Mouse (Mus musculus) CH12.LX (cell line): ENCODE data around the gene Pex3. TPM values are rescaled to one million over a fixed set of nuclear protein-coding genes. Genes with fewer than 3 reads are reported as not detected.

Experiments used
- DNase-seq: peaks from one replicate; pipeline ENCODE4 v3.0.0-alpha.2; 2013; ENCODE audit errors: extremely low read depth
- H3K27ac ChIP-seq: 2 replicates; pipeline ENCODE4 v1.5.1; 2012; ENCODE audit warnings: low read depth, mild to moderate bottlenecking, control low read depth, moderate library complexity; ENCODE audit not compliant: insufficient read depth
- H3K27me3 ChIP-seq: replicated peaks from 2 replicates; pipeline ENCODE3; 2012; ENCODE audit warnings: inconsistent platforms
- H3K36me3 ChIP-seq, 2 experiments: replicated peaks in 1 of 2; 2 replicates each; pipeline versions ENCODE3 to v1.6.1; 2012; ENCODE audit warnings: inconsistent platforms in 1 of 2, low read length in 1 of 2, mild to moderate bottlenecking in 1 of 2, mixed read lengths in 1 of 2, moderate library complexity in 1 of 2; ENCODE audit not compliant: control insufficient read depth in 1 of 2, insufficient read depth in 1 of 2
- H3K4me1 ChIP-seq, 2 experiments: 2 replicates each; pipeline ENCODE4 v1.6.1; 2012; ENCODE audit warnings: inconsistent platforms in 1 of 2, moderate library complexity in 1 of 2; ENCODE audit not compliant: insufficient read depth in 2 of 2, control insufficient read depth in 1 of 2
- H3K4me2 ChIP-seq: 2 replicates; pipeline ENCODE4 v1.6.1; 2012; ENCODE audit warnings: low read depth, mild to moderate bottlenecking, control low read depth; ENCODE audit not compliant: poor library complexity, insufficient read depth, severe bottlenecking
- H3K4me3 ChIP-seq, 3 experiments: fragments of 150-350 bp in 1 of 3; sonication (generic) in 1 of 3; replicated peaks in 1 of 3; 2 replicates each; pipeline versions ENCODE3 to v1.5.1; 2011 to 2012; ENCODE audit warnings: low read depth in 2 of 3, low read length in 2 of 3, mild to moderate bottlenecking in 2 of 3, moderate library complexity in 2 of 3, control low read depth in 1 of 3, improper control_type of control experiment in 1 of 3, inconsistent platforms in 1 of 3, mixed read lengths in 1 of 3; ENCODE audit not compliant: poor library complexity in 1 of 3
- H3K79me2 ChIP-seq: replicated peaks from 2 replicates; pipeline ENCODE4 v1.6.1; 2012; ENCODE audit warnings: mild to moderate bottlenecking, moderate library complexity; ENCODE audit not compliant: control insufficient read depth, poor library complexity, insufficient read depth, severe bottlenecking; ENCODE audit errors: extremely low read depth
- H3K9ac ChIP-seq: 2 replicates; pipeline ENCODE4 v1.6.1; 2012; ENCODE audit warnings: low read depth, mild to moderate bottlenecking, control low read depth, moderate library complexity; ENCODE audit not compliant: insufficient read depth
- H3K9me3 ChIP-seq: replicated peaks from 2 replicates; pipeline ENCODE3; 2012; ENCODE audit warnings: low read length, inconsistent platforms, mixed read lengths
- E2F4 ChIP-seq: IDR thresholded peaks from 2 replicates; pipeline ENCODE4 v1.6.1; 2011; ENCODE audit warnings: low read depth, low read length, improper control_type of control experiment; ENCODE audit not compliant: insufficient replicate concordance
- ELF1 ChIP-seq: IDR thresholded peaks from 2 replicates; pipeline ENCODE4 v1.6.1; 2014; ENCODE audit warnings: low read depth, mild to moderate bottlenecking, inconsistent platforms, low read length, improper control_type of control experiment
- IRF4 ChIP-seq: IDR thresholded peaks from 2 replicates; pipeline ENCODE4 v1.6.1; 2014; ENCODE audit warnings: low read depth, mild to moderate bottlenecking, inconsistent platforms, low read length, improper control_type of control experiment
- JUND ChIP-seq: conservative IDR thresholded peaks from 2 replicates; pipeline ENCODE4 v1.6.1; 2011; ENCODE audit warnings: low read depth, low read length, improper control_type of control experiment
- MAZ ChIP-seq: IDR thresholded peaks from 2 replicates; pipeline ENCODE4 v1.6.1; 2012; ENCODE audit warnings: low read depth, mild to moderate bottlenecking, inconsistent platforms, low read length, improper control_type of control experiment, moderate library complexity
- NELFE ChIP-seq: IDR thresholded peaks from 2 replicates; pipeline ENCODE4 v1.6.1; 2011; ENCODE audit warnings: low read depth, low read length, improper control_type of control experiment
- NRF1 ChIP-seq: IDR thresholded peaks from 2 replicates; pipeline ENCODE4 v1.6.1; 2014; ENCODE audit warnings: low read depth, mild to moderate bottlenecking, inconsistent platforms, low read length, improper control_type of control experiment, moderate library complexity
- POLR2A ChIP-seq: IDR thresholded peaks from 2 replicates; pipeline ENCODE4 v1.6.1; 2011; ENCODE audit warnings: low read depth, mild to moderate bottlenecking, improper control_type of control experiment, low read length
- SMC3 ChIP-seq: IDR thresholded peaks from 2 replicates; pipeline ENCODE4 v1.6.1; 2011; ENCODE audit warnings: low read depth, low read length, improper control_type of control experiment
- ZMIZ1 ChIP-seq: IDR thresholded peaks from 2 replicates; pipeline ENCODE4 v1.6.1; 2012; ENCODE audit warnings: low read depth, mild to moderate bottlenecking, inconsistent platforms, low read length, improper control_type of control experiment
- dilution Hi-C: fragments of 300-500 bp; cut with MboI; formaldehyde crosslinking; loops from 2 replicates; pipeline ENCODE4 v1.14.3; 2020; ENCODE audit warnings: low sequenced_read_pairs; ENCODE audit not compliant: extremely low pct_unique_long_range_greater_than_20kb, extremely low pct_ligation_motif_present
- in situ Hi-C: fragments of 300-500 bp; cut with MboI; formaldehyde crosslinking; loops from 3 replicates; pipeline ENCODE4 v1.14.3; 2019; ENCODE audit warnings: low sequenced_read_pairs, low pct_ligation_motif_present, low pct_unique_long_range_greater_than_20kb, mixed read lengths
- polyA plus RNA-seq: library from polyadenylated mRNA; unstranded; fragments of >175 nt; gene quantifications from 2 replicates; pipeline ENCODE4 v1.2.1, GENCODE M21; 2012; ENCODE audit warnings: low read depth; ENCODE audit not compliant: insufficient read length
- total RNA-seq, 2 experiments: library from RNA; depleted of rRNA; stranded (reverse); fragments of 300-350 nt in 1 of 2; fragments of >200 nt in 1 of 2; gene quantifications; 2 replicates each; pipeline ENCODE4 v1.2.3; 2012 to 2014

The Pex3 gene
- total and polyA plus RNA-seq, 3 experiments, result 14.6 to 34.9 (median 24.9) TPM

DNA sequence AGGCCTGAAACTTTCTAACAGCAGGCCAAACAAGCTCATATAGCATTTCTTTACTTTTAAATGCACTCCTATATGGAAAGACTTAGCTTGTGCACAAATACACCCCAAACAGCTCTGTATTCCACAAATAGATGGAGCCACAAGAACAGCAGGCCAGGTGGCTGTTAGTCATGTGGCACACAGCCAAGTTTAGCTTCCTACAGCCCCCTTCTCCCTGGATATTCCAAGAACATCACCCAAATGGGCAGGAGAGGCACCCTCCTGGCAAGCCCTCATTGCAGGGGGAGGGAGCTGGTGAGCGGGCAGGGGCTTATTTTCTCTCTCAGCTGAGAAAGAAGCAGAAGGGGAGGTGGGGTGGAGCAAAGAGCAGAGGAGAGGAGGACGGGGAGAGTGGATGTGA, 48.0 kb upstream of the Pex3 start:
- Histone ChIP-seq H3K27ac (no peak overlapping the region), H3K4me2 (no peak overlapping the region), H3K9me3 (peaks cover 2% of the 10 kb centered on the region), H3K36me3 (no peaks in the 10 kb centered on the region), H3K27me3 (no peaks in the 10 kb centered on the region), H3K4me3 (no peak overlapping the region), H3K79me2 (no peaks in the 10 kb centered on the region), H3K9ac (no peak overlapping the region), H3K4me1 (no peaks in the 10 kb centered on the region)
- DNase-seq, result no peak
- TF ChIP-seq SMC3, result no peak
- TF ChIP-seq POLR2A, result no peak
- dilution Hi-C loops, result no loop called here
- in situ Hi-C loops, result no loop called here

DNA sequence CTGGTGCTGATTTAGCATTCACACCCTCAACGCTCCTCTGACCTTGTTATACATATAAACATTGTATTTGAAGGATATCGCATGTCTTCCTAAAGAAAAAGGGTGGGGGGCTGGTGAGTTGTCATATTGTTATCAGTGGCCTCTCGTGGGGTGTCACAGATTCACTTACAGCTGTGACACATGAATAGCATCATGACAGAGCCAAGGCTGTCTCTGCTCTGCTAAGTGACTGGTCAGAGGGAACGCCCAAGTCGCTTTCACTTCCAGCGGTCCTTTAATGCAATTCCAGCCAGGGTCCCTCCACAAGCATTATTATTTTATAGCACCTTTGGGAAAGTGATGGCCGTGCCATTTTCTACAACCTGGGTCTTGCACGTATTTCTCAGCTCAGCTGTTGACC, 44.5 kb upstream of the Pex3 start:
- dilution Hi-C loops, result no loop called here
- Histone ChIP-seq H3K27me3 (no peaks in the 10 kb centered on the region), H3K4me3 (no peak overlapping the region), H3K36me3 (no peaks in the 10 kb centered on the region), H3K79me2 (no peaks in the 10 kb centered on the region), H3K9me3 (no peaks in the 10 kb centered on the region), H3K27ac (no peak overlapping the region), H3K4me2 (no peak overlapping the region), H3K9ac (no peak overlapping the region), H3K4me1 (no peaks in the 10 kb centered on the region)
- TF ChIP-seq ZMIZ1 (no peak), E2F4 (no peak), NELFE (no peak), JUND (no peak), MAZ (no peak), IRF4 (no peak), ELF1 (no peak)
- DNase-seq, result no peak
- in situ Hi-C loops, result no loop called here

GRCm38 (mm10) chr10:13596866-13597265, 43.9 kb upstream of the Pex3 start:
- H3K79me2 ChIP-seq, result no peaks in the 10 kb centered on the region
- no peaks in the 10 kb centered on the region for H3K27me3 ChIP-seq
- H3K36me3 ChIP-seq, result no peaks in the 10 kb centered on the region
- H3K27ac ChIP-seq, result no peak overlapping the region
- TF ChIP-seq NRF1, result no peak
- in situ Hi-C loops, result no loop called here
- no peak overlapping the region for H3K4me3 ChIP-seq
- H3K9me3 ChIP-seq, result peaks cover 1% of the 10 kb centered on the region
- no peak overlapping the region for H3K4me2 ChIP-seq
- no peak for DNase-seq
- H3K9ac ChIP-seq, result no peak overlapping the region
- no peaks in the 10 kb centered on the region for H3K4me1 ChIP-seq
- dilution Hi-C loops, result no loop called here
